Mouse (Mus musculus): Measurements from ENCODE around the gene Auts2. TPM values are rescaled to one million over a fixed set of nuclear protein-coding genes. Genes with fewer than 3 reads are reported as not detected.

Auts2 gene
- polyA plus RNA-seq, 2 experiments, result 38.3 to 50.8 TPM

GRCm38 (mm10) chr5:132375130-132375529 lies 168.0 kb downstream of the Auts2 start:
- no peak for TF ChIP-seq POLR2A (IDR thresholded peaks at IDR 0.05; ENCODE audit: borderline replicate concordance, extremely low read depth, insufficient read depth, insufficient read length)
- WGBS, result 42% methylated on average over 1 of the region's 1 CpGs
- H3K9ac ChIP-seq (ENCODE audit: low read depth, low read length, severe bottlenecking), result no peak overlapping the region

DNA sequence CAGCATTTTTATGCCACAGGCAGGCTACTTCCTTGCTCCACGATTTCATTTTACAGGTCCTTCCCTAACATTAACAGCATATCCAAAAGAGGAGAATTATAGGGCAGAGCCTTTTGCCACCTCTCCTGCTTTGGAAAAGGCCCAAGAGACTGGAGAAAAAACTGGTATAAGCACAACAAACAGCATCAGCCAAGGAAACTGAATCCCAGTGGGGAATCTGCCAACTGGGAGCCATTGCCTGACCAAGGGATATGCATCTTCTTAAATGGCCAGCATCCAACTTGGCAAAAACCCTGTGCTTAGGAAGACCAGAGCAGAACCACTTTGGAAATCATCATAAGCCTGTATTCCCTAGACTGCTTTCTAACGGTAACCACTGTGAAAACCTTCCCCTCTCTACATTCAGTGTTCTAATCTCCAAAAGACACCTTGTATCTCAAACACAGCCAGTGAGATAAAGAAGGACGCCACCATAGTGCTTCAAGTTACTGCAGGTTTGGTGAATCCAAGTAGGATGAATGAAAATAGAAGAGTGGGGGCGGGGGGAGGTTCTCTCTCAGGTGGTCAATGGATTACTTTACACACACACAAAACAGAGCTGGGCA lies 169.6 kb downstream of the Auts2 start:
- ATAC-seq (ENCODE audit: low FRiP score, low read depth) (no peak), DNase-seq (ENCODE audit: low spot score) (no peak)
- no peaks in the 10 kb centered on the region for H3K27me3 ChIP-seq (ENCODE audit: control insufficient read depth, insufficient read depth, low read length)
- no peak overlapping the region for H3K27ac ChIP-seq (replicated peaks; ENCODE audit: low read depth, low read length)
- no peak for TF ChIP-seq POLR2A (IDR thresholded peaks at IDR 0.05; ENCODE audit: borderline replicate concordance, extremely low read depth, insufficient read depth, insufficient read length)
- 58% methylated on average over 4 of the region's 4 CpGs for WGBS
- H3K4me3 ChIP-seq (replicated peaks; ENCODE audit: low read length), result no peak overlapping the region
- no peak overlapping the region for H3K9ac ChIP-seq (ENCODE audit: low read depth, low read length, severe bottlenecking)
- H3K4me1 ChIP-seq (ENCODE audit: control insufficient read depth, insufficient read depth, low read length), result peaks cover 16% of the 10 kb centered on the region
- no peaks in the 10 kb centered on the region for H3K9me3 ChIP-seq (ENCODE audit: control insufficient read depth, low read length)
- H3K4me2 ChIP-seq (replicated peaks; ENCODE audit: low read depth, low read length, severe bottlenecking), result no peak overlapping the region
- H3K36me3 ChIP-seq (ENCODE audit: control insufficient read depth, insufficient read depth, low read length), result no peaks in the 10 kb centered on the region

More at GRCm38 (mm10) chr5:132375130-132375529, 168.0 kb downstream of the Auts2 start:
- ATAC-seq (ENCODE audit: low FRiP score, low read depth) (no peak), DNase-seq (ENCODE audit: low spot score) (no peak)
- H3K27ac ChIP-seq (replicated peaks; ENCODE audit: low read depth, low read length), result no peak overlapping the region
- H3K4me3 ChIP-seq (replicated peaks; ENCODE audit: low read length), result no peak overlapping the region
- H3K4me2 ChIP-seq (replicated peaks; ENCODE audit: low read depth, low read length, severe bottlenecking), result no peak overlapping the region
- no peaks in the 10 kb centered on the region for H3K36me3 ChIP-seq (ENCODE audit: control insufficient read depth, insufficient read depth, low read length)
- H3K27me3 ChIP-seq (ENCODE audit: control insufficient read depth, insufficient read depth, low read length), result no peaks in the 10 kb centered on the region
- no peaks in the 10 kb centered on the region for H3K9me3 ChIP-seq (ENCODE audit: control insufficient read depth, low read length)
- peaks cover 7% of the 10 kb centered on the region for H3K4me1 ChIP-seq (ENCODE audit: control insufficient read depth, insufficient read depth, low read length)

DNA sequence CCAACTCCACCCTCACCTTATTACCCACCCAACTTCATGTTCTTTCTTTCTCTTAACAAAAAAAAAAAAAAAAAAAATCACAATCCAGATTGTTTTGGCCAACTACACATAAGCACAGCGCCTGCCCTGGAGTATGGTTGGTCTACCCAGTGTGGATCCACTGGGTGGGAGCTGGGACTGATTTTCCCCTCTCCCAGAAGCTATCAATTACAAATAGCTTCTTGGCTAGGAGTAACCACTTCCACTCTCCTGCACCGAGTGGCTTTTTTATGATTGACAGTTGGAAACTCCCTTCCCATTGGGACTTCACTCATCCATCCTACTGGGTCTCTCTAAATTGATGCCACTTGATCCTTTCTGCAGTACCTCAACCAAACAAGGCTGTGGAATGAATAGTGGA lies 170.5 kb downstream of the Auts2 start:
- no peaks in the 10 kb centered on the region for H3K9me3 ChIP-seq (ENCODE audit: control insufficient read depth, low read length)
- H3K4me2 ChIP-seq (replicated peaks; ENCODE audit: low read depth, low read length, severe bottlenecking), result no peak overlapping the region
- no peak for TF ChIP-seq POLR2A (IDR thresholded peaks at IDR 0.05; ENCODE audit: borderline replicate concordance, extremely low read depth, insufficient read depth, insufficient read length)
- H3K27ac ChIP-seq (replicated peaks; ENCODE audit: low read depth, low read length), result no peak overlapping the region
- no peak overlapping the region for H3K4me3 ChIP-seq (replicated peaks; ENCODE audit: low read length)
- ATAC-seq (ENCODE audit: low FRiP score, low read depth) (no peak), DNase-seq (ENCODE audit: low spot score) (no peak)
- H3K36me3 ChIP-seq (ENCODE audit: control insufficient read depth, insufficient read depth, low read length), result no peaks in the 10 kb centered on the region
- H3K27me3 ChIP-seq (ENCODE audit: control insufficient read depth, insufficient read depth, low read length), result no peaks in the 10 kb centered on the region
- WGBS, result 68% methylated on average over 2 of the region's 2 CpGs
- H3K4me1 ChIP-seq (ENCODE audit: control insufficient read depth, insufficient read depth, low read length), result peaks cover 18% of the 10 kb centered on the region
- no peak overlapping the region for H3K9ac ChIP-seq (ENCODE audit: low read depth, low read length, severe bottlenecking)

DNA sequence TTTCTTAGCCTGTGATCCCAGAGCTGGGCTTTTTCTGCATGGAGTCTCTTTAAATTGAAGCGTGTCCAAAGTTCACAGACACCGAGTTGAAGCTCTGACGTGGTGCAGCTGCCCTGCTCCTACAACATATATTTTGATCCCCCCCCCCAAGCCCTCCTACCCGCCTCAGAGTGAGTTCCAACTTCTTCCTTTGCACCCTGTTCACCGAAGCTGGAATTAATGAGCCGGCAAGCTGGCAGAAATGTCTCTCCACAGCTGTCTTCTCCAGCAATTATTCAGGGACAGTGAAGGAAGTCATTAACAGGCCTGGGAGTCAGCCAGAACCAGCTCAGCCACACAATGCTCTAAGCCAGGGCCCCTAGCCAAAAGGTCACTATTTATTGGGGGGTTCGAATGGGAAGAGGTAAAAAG lies 174.5 kb downstream of the Auts2 start:
- Histone ChIP-seq H3K4me1 (ENCODE audit: control insufficient read depth, insufficient read depth, low read length) (peaks cover 16% of the 10 kb centered on the region), H3K27ac (replicated peaks; ENCODE audit: low read depth, low read length) (no peak overlapping the region), H3K36me3 (ENCODE audit: control insufficient read depth, insufficient read depth, low read length) (no peaks in the 10 kb centered on the region), H3K27me3 (ENCODE audit: control insufficient read depth, insufficient read depth, low read length) (no peaks in the 10 kb centered on the region), H3K4me2 (replicated peaks; ENCODE audit: low read depth, low read length, severe bottlenecking) (no peak overlapping the region), H3K9ac (ENCODE audit: low read depth, low read length, severe bottlenecking) (peak overlapping the region; percentile 13; the same call in 1 of the 2 replicates), H3K9me3 (ENCODE audit: control insufficient read depth, low read length) (no peaks in the 10 kb centered on the region), H3K4me3 (replicated peaks; ENCODE audit: low read length) (no peak overlapping the region)
- TF ChIP-seq POLR2A (IDR thresholded peaks at IDR 0.05; ENCODE audit: borderline replicate concordance, extremely low read depth, insufficient read depth, insufficient read length), result no peak
- DNase-seq (ENCODE audit: low spot score) (peak; percentile 73), ATAC-seq (ENCODE audit: low FRiP score, low read depth) (peak; percentile 84)
- 5% methylated on average over 7 of the region's 7 CpGs for WGBS

DNA sequence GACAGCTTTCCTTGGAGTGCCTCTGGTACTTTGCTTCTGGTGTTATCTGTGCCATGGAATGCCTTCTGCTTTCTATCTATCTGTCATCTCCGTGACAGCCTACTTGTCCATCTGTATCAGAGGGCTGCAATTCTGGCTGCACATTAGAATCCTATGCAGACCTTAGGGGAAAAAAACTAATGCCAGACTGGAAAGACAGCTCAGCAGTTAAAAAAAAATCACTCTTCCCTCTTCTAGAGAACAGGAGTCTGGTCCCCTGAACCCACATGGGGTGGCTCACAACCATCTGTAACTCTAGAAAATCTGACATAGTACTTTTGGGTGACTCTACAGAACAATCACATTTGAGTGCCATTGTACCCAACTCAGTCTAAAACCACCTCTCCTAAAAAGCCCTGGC lies 181.9 kb downstream of the Auts2 start:
- TF ChIP-seq POLR2A (IDR thresholded peaks at IDR 0.05; ENCODE audit: borderline replicate concordance, extremely low read depth, insufficient read depth, insufficient read length), result no peak
- H3K4me3 ChIP-seq (replicated peaks; ENCODE audit: low read length), result no peak overlapping the region
- H3K27ac ChIP-seq (replicated peaks; ENCODE audit: low read depth, low read length), result no peak overlapping the region
- H3K36me3 ChIP-seq (ENCODE audit: control insufficient read depth, insufficient read depth, low read length), result no peaks in the 10 kb centered on the region
- DNase-seq (ENCODE audit: low spot score) (no peak), ATAC-seq (ENCODE audit: low FRiP score, low read depth) (no peak)
- WGBS, result 82% methylated on average over 1 of the region's 1 CpGs
- H3K9ac ChIP-seq (ENCODE audit: low read depth, low read length, severe bottlenecking), result no peak overlapping the region
- H3K4me1 ChIP-seq (ENCODE audit: control insufficient read depth, insufficient read depth, low read length), result 0 out of 2 replicates have a peak, but pooled peaks cover 2% of the 10 kb centered on the region
- H3K27me3 ChIP-seq (ENCODE audit: control insufficient read depth, insufficient read depth, low read length), result no peaks in the 10 kb centered on the region
- H3K9me3 ChIP-seq (ENCODE audit: control insufficient read depth, low read length), result no peaks in the 10 kb centered on the region
- no peak overlapping the region for H3K4me2 ChIP-seq (replicated peaks; ENCODE audit: low read depth, low read length, severe bottlenecking)

All from limb, embryonic 14.5 days (tissue).